9 mouse cellular contexts compared by ENCODE assay signal in genomic region chr7:19443344-19443743, GRCm38 (mm10). TPM values are rescaled to one million over a fixed set of nuclear protein-coding genes. Genes with fewer than 3 reads are reported as not detected.
DNase-seq lines count a peak whose midpoint lies in the region; ATAC-seq and TF ChIP-seq lines count a peak whose summit lies in the region.
"Had no signal": no experiment of that assay in that cellular context is flagged by ENCODE, and none has a peak within 500 bp of the region (broad histone marks: within the 10 kb centered on the region; RNA-seq: fewer than 3 reads in every experiment).

No protein-coding gene starts in this region.

- TF ChIP-seq CTCF in left cerebral cortex, adult 2 months (IDR thresholded peaks at IDR 0.05) = peak; percentile 97

- peak; percentile 43 for ATAC-seq in inflammation-experienced regulatory T-cells, adult 6 months

- H3K27ac ChIP-seq in left cerebral cortex, adult 2 months = no peak overlapping the region
- H3K27ac ChIP-seq: limb, embryonic 15.5 days had no signal

- DNase-seq in ZHBTc4 (ENCODE audit: low read depth, low spot score) = peak; percentile 74
- DNase-seq in cerebellum, adult 9-11 months = peak; percentile 80
- peak; percentile 78 to 91 for DNase-seq in frontal cortex, postnatal 25 days (ENCODE audit: low spot score in 2 of 2)
- peak; percentile 76 to 88 for DNase-seq in left cerebral cortex, adult 2 months (ENCODE audit: extremely low spot score in 1 of 2, low spot score in 2 of 2)
- peak; percentile 81 for DNase-seq in mesoderm, embryonic 11.5 days (ENCODE audit: low read depth, low spot score)
- DNase-seq in right cerebral cortex, postnatal 10 days (ENCODE audit: low spot score in 2 of 2) = peak; percentile 74 to 88
- peak; percentile 77 to 83 for DNase-seq in urinary bladder, postnatal 36 days (ENCODE audit: low spot score in 2 of 2)

- H3K4me3 ChIP-seq in left cerebral cortex, adult 2 months = no peak overlapping the region
- H3K4me3 ChIP-seq: limb, embryonic 15.5 days had no signal

- intact Hi-C loops in left cerebral cortex, adult 2 months (cut with DNase I) = no loop called here

RNA-seq across cellular contexts. Expression of gene Mark4, which starts 15.3 kb away (rescaled TPM):
- 1 to 10 TPM in 1 of 3 experiments, under 1 TPM in 2; 0.87 to 1.3 (median 0.89) TPM for polyA plus RNA-seq in inflammation-experienced regulatory T-cells, adult 6 months (2017; shearing (Covaris generic))
- 10 to 100 TPM; 79.1 to 79.5 TPM for total RNA-seq in left cerebral cortex, adult 2 months (2021)

RNA-seq across cellular contexts. Expression of gene Exoc3l2, which starts 19.8 kb away (rescaled TPM):
- polyA plus RNA-seq in inflammation-experienced regulatory T-cells, adult 6 months (2017; shearing (Covaris generic)) = not detected
- under 1 TPM; 0.26 to 0.36 TPM for total RNA-seq in left cerebral cortex, adult 2 months (2021)

RNA-seq across cellular contexts. Expression of gene Ckm, which starts 38.8 kb away (rescaled TPM):
- polyA plus RNA-seq in inflammation-experienced regulatory T-cells, adult 6 months (2017; shearing (Covaris generic)) = under 1 TPM in 1 of 3 experiments, not detected in 2; 0.25 TPM
- total RNA-seq in left cerebral cortex, adult 2 months (2021) = not detected

RNA-seq across cellular contexts. Expression of gene Klc3, which starts 39.4 kb away (rescaled TPM):
- polyA plus RNA-seq in inflammation-experienced regulatory T-cells, adult 6 months (2017; shearing (Covaris generic)) = 1 to 10 TPM; 1.5 to 4.8 (median 2.7) TPM
- 1 to 10 TPM; 2.4 to 4.1 TPM for total RNA-seq in left cerebral cortex, adult 2 months (2021)
